18 mouse cellular contexts compared by ENCODE assay signal in the genomic region with DNA sequence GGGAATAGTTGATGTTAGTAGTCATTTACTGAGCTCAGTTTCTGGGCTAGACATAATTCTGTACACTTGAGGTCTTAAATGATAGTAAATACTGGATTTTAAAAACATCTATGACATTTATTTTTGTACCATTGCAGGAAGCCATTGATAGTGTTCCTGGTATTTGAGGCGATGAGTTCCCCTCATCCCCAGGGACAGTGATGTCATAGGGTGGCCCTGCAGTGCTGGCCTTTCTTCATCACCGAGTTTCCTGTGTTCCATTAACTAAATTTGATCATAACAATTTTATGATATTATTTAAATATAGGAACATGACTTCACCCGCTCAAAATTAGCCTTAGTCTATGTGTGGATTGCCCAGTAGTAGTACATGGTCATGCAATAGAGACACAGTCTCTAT. TPM values are rescaled to one million over a fixed set of nuclear protein-coding genes. Genes with fewer than 3 reads are reported as not detected.
A peak's percentile ranks its signal among the peaks of the same experiment; 100 is the strongest.
DNase-seq lines count a peak whose midpoint lies in the region; ATAC-seq and TF ChIP-seq lines count a peak whose summit lies in the region.
"Had no signal": no experiment of that assay in that cellular context is flagged by ENCODE, and none has a peak within 500 bp of the region (broad histone marks: within the 10 kb centered on the region; RNA-seq: fewer than 3 reads in every experiment).

No protein-coding gene starts in this region.

- TF ChIP-seq CTCF in kidney, postnatal 0 days (IDR thresholded peaks at IDR 0.05; ENCODE audit: low read depth) = no peak
- TF ChIP-seq CTCF in stomach, postnatal 0 days (IDR thresholded peaks at IDR 0.05; ENCODE audit: low read depth) = no peak

- no peak overlapping the region for H3K27ac ChIP-seq in heart, embryonic 10.5 days
- H3K27ac ChIP-seq in kidney, postnatal 0 days = no peak overlapping the region
- H3K27ac ChIP-seq in kidney, embryonic 16.5 days (ENCODE audit: low read length) = no peak overlapping the region
- H3K27ac ChIP-seq in stomach, postnatal 0 days (replicated peaks) = no peak overlapping the region
- H3K27ac ChIP-seq: embryonic facial prominence, embryonic 10.5 days; forebrain, embryonic 13.5 days; heart, embryonic 13.5 days; hindbrain, embryonic 15.5 days had no signal

- intact Hi-C loops in heart, postnatal 10 days (cut with DNase I) = no loop called here

- 75% methylated on average over 3 of the region's 3 CpGs for WGBS in heart, embryonic 10.5 days
- 80% methylated on average over 3 of the region's 3 CpGs for WGBS in kidney, postnatal 0 days
- 68% methylated on average over 3 of the region's 3 CpGs for WGBS in kidney, embryonic 16.5 days
- WGBS in stomach, postnatal 0 days = 70% methylated on average over 3 of the region's 3 CpGs

- peaks cover 13% of the 10 kb centered on the region; the same call in 1 of the 2 replicates for H3K4me1 ChIP-seq in heart, embryonic 10.5 days
- no peaks in the 10 kb centered on the region for H3K4me1 ChIP-seq in kidney, postnatal 0 days (replicated peaks; ENCODE audit: insufficient read depth, low read length)
- peaks cover 8% of the 10 kb centered on the region; the same call in 1 of the 2 replicates for H3K4me1 ChIP-seq in kidney, embryonic 16.5 days (ENCODE audit: insufficient read depth, low read length)
- H3K4me1 ChIP-seq in stomach, postnatal 0 days (replicated peaks; ENCODE audit: control insufficient read depth, insufficient read depth) = no peaks in the 10 kb centered on the region
- H3K4me1 ChIP-seq: forebrain, embryonic 13.5 days; hindbrain, embryonic 15.5 days had no signal

- TF ChIP-seq EP300 in stomach, postnatal 0 days (optimal IDR thresholded peaks at IDR 0.05) = no peak

- no peaks in the 10 kb centered on the region for H3K27me3 ChIP-seq in heart, embryonic 10.5 days (ENCODE audit: insufficient read depth, poor library complexity, severe bottlenecking)
- no peaks in the 10 kb centered on the region for H3K27me3 ChIP-seq in kidney, postnatal 0 days (ENCODE audit: insufficient read depth, low read length)
- H3K27me3 ChIP-seq in kidney, embryonic 16.5 days (ENCODE audit: insufficient read depth, low read length) = no peaks in the 10 kb centered on the region
- no peaks in the 10 kb centered on the region for H3K27me3 ChIP-seq in stomach, postnatal 0 days (ENCODE audit: control insufficient read depth, insufficient read depth, low read length)
- H3K27me3 ChIP-seq: forebrain, embryonic 13.5 days; heart, embryonic 13.5 days; hindbrain, embryonic 15.5 days had no signal

- no peaks in the 10 kb centered on the region for H3K9me3 ChIP-seq in heart, embryonic 10.5 days
- no peaks in the 10 kb centered on the region for H3K9me3 ChIP-seq in kidney, postnatal 0 days (replicated peaks; ENCODE audit: low read length)
- no peaks in the 10 kb centered on the region for H3K9me3 ChIP-seq in kidney, embryonic 16.5 days (ENCODE audit: low read length)
- no peaks in the 10 kb centered on the region for H3K9me3 ChIP-seq in stomach, postnatal 0 days (ENCODE audit: control insufficient read depth, low read length)
- H3K9me3 ChIP-seq: embryonic facial prominence, embryonic 10.5 days; forebrain, embryonic 13.5 days; heart, embryonic 13.5 days; hindbrain, embryonic 15.5 days had no signal

- no peak overlapping the region for H3K9ac ChIP-seq in kidney, postnatal 0 days (ENCODE audit: low read depth, low read length)
- no peak overlapping the region for H3K9ac ChIP-seq in kidney, embryonic 16.5 days (replicated peaks; ENCODE audit: low read length)
- no peak overlapping the region for H3K9ac ChIP-seq in stomach, postnatal 0 days (ENCODE audit: low read length)
- H3K9ac ChIP-seq: forebrain, embryonic 13.5 days; forebrain, postnatal 0 days; heart, embryonic 13.5 days; hindbrain, embryonic 15.5 days had no signal

- ATAC-seq in kidney, postnatal 0 days (replicated peaks; ENCODE audit: low FRiP score, low read depth) = no peak
- ATAC-seq in kidney, embryonic 16.5 days (ENCODE audit: low FRiP score, low TSS enrichment) = no peak
- ATAC-seq in megakaryocyte-erythroid progenitor cell, adult 5-6 weeks (replicated peaks; ENCODE audit: low FRiP score, low TSS enrichment, poor library complexity, severe bottlenecking) = no peak
- ATAC-seq in stomach, postnatal 0 days (ENCODE audit: low FRiP score, low TSS enrichment) = no peak
- ATAC-seq: forebrain, embryonic 13.5 days; forebrain, postnatal 0 days; intestine, postnatal 0 days had no signal

- H3K4me2 ChIP-seq in kidney, postnatal 0 days (ENCODE audit: low read length) = no peak overlapping the region
- H3K4me2 ChIP-seq in kidney, embryonic 16.5 days (replicated peaks; ENCODE audit: low read depth, low read length) = no peak overlapping the region
- no peak overlapping the region for H3K4me2 ChIP-seq in stomach, postnatal 0 days (replicated peaks; ENCODE audit: low read depth)
- H3K4me2 ChIP-seq: forebrain, embryonic 13.5 days; heart, embryonic 13.5 days; hindbrain, embryonic 15.5 days had no signal

- no peak overlapping the region for H3K4me3 ChIP-seq in heart, embryonic 10.5 days
- H3K4me3 ChIP-seq in kidney, postnatal 0 days (replicated peaks; ENCODE audit: low read depth, low read length) = no peak overlapping the region
- no peak overlapping the region for H3K4me3 ChIP-seq in kidney, embryonic 16.5 days (ENCODE audit: low read length)
- H3K4me3 ChIP-seq in stomach, postnatal 0 days (ENCODE audit: low read depth, low read length) = no peak overlapping the region
- H3K4me3 ChIP-seq: embryonic facial prominence, embryonic 10.5 days; forebrain, embryonic 13.5 days; heart, embryonic 13.5 days; hindbrain, embryonic 15.5 days had no signal

- peak; percentile 93 for DNase-seq in heart, adult 11 months
- DNase-seq in heart, embryonic 10.5 days (ENCODE audit: low spot score) = no peak
- DNase-seq in kidney, postnatal 0 days (ENCODE audit: low spot score) = peak; percentile 48
- peak; percentile 46 to 58 for DNase-seq in heart, postnatal 10 days
- DNase-seq in heart, postnatal 4 days = peak; percentile 40
- no peak for DNase-seq in stomach, postnatal 0 days (ENCODE audit: low spot score)
- DNase-seq: adrenal gland, adult 8-10 months; adrenal gland, postnatal 36 days; cerebellum, adult 2 months; cerebellum, postnatal 10 days; forebrain, postnatal 0 days had no signal

- H3K36me3 ChIP-seq in heart, embryonic 10.5 days = no peaks in the 10 kb centered on the region
- H3K36me3 ChIP-seq in kidney, postnatal 0 days (ENCODE audit: insufficient read depth, low read length) = no peaks in the 10 kb centered on the region
- H3K36me3 ChIP-seq in kidney, embryonic 16.5 days (ENCODE audit: insufficient read depth, low read length) = 0 out of 2 replicates have a peak, but pooled peaks cover 3% of the 10 kb centered on the region
- H3K36me3 ChIP-seq in stomach, postnatal 0 days (ENCODE audit: control insufficient read depth, insufficient read depth, low read length) = no peaks in the 10 kb centered on the region
- H3K36me3 ChIP-seq: embryonic facial prominence, embryonic 10.5 days; heart, embryonic 13.5 days; hindbrain, embryonic 15.5 days had no signal

RNA-seq across cellular contexts. Expression of a gene that starts 41.7 kb away (rescaled TPM):
- polyA plus RNA-seq in heart, embryonic 10.5 days (2016; fragmentation: Nextera tagmentation; extraction: Ambion mirVana) = 2.7 and 6.9 TPM in 2 replicates
- polyA plus RNA-seq in kidney, postnatal 0 days (2015; fragmentation: Nextera tagmentation; extraction: Ambion mirVana) = 21.0 and 22.1 TPM in 2 replicates
- polyA plus RNA-seq in kidney, embryonic 16.5 days (2015; fragmentation: Nextera tagmentation; extraction: Ambion mirVana) = 26.0 and 31.4 TPM in 2 replicates
- 10 to 100 TPM; 22.4 to 25.0 TPM for total RNA-seq in heart, postnatal 10 days (2021)
- total RNA-seq in heart, postnatal 4 days (2021) = 10 to 100 TPM; 29.5 to 30.7 TPM
- not detected in 2 replicates for total RNA-seq in megakaryocyte-erythroid progenitor cell, adult 5-6 weeks (2014; fragmentation: Nextera tagmentation)
- not detected in 2 replicates for total RNA-seq in megakaryocyte-erythroid progenitor cell, adult 5-6 weeks (2017)
- polyA plus RNA-seq in stomach, postnatal 0 days (2015; fragmentation: Nextera tagmentation; extraction: Ambion mirVana) = 5.5 and 6.2 TPM in 2 replicates

Comparison
In these comparisons a context has a peak if more than half of its experiments do, and no peak if none do; other contexts are left out.
1. DNase-seq: peak in heart, adult 11 months (single experiment), kidney, postnatal 0 days (single experiment), heart, postnatal 10 days (2 of 2) and heart, postnatal 4 days (single experiment); none in heart, embryonic 10.5 days (single experiment) and stomach, postnatal 0 days (single experiment).